26 mouse cellular contexts compared by ENCODE assay signal in genomic region chr15:78243061-78243460, GRCm38 (mm10). TPM values are rescaled to one million over a fixed set of nuclear protein-coding genes. Genes with fewer than 3 reads are reported as not detected.
DNase-seq lines count a peak whose midpoint lies in the region; ATAC-seq and TF ChIP-seq lines count a peak whose summit lies in the region.
"Had no signal": no experiment of that assay in that cellular context is flagged by ENCODE, and none has a peak within 500 bp of the region (broad histone marks: within the 10 kb centered on the region; RNA-seq: fewer than 3 reads in every experiment).

No protein-coding gene starts in this region.

- H3K9ac ChIP-seq in liver, postnatal 0 days (replicated peaks) = no peak overlapping the region
- H3K9ac ChIP-seq in liver, embryonic 11.5 days (ENCODE audit: low read depth, low read length) = no peak overlapping the region
- H3K9ac ChIP-seq in CH12.LX (ENCODE audit: insufficient read depth, low read depth) = peak overlapping the region; percentile 44
- no peak overlapping the region for H3K9ac ChIP-seq in forebrain, postnatal 0 days
- H3K9ac ChIP-seq: embryonic facial prominence, embryonic 13.5 days; forebrain, embryonic 12.5 days; kidney, embryonic 15.5 days; limb, embryonic 15.5 days; midbrain, embryonic 15.5 days; neural tube, embryonic 15.5 days had no signal

- no peak overlapping the region for H3ac ChIP-seq in myocyte (ENCODE audit: control insufficient read depth, insufficient read length)

- no peaks in the 10 kb centered on the region for H3K27me3 ChIP-seq in liver, postnatal 0 days (ENCODE audit: insufficient read depth, low read length)
- H3K27me3 ChIP-seq in liver, embryonic 11.5 days (replicated peaks; ENCODE audit: control insufficient read depth, insufficient read depth, low read length) = no peaks in the 10 kb centered on the region; the same call in 1 of the 2 replicates
- H3K27me3 ChIP-seq in CH12.LX (replicated peaks) (no peaks in the 10 kb centered on the region), myocyte (ENCODE audit: control insufficient read depth, insufficient read depth, insufficient read length) (peaks cover 63% of the 10 kb centered on the region)
- H3K27me3 ChIP-seq in forebrain, postnatal 0 days (ENCODE audit: insufficient read depth, low read length) = no peaks in the 10 kb centered on the region
- H3K27me3 ChIP-seq: forebrain, embryonic 12.5 days; limb, embryonic 15.5 days; neural tube, embryonic 15.5 days had no signal

- ATAC-seq in liver, postnatal 0 days = no peak
- no peak for ATAC-seq in liver, embryonic 11.5 days (replicated peaks; ENCODE audit: low FRiP score)
- no peak for ATAC-seq in forebrain, postnatal 0 days
- ATAC-seq: hindbrain, postnatal 0 days; midbrain, embryonic 15.5 days had no signal

- in situ Hi-C loops in CH12.LX (cut with MboI; ENCODE audit: low pct_ligation_motif_present, low pct_unique_long_range_greater_than_20kb, low sequenced_read_pairs) = loop anchor here (10.0 kb wide), 1 partner anchor 268 kb away; the partner anchor contains the start of gene Eif3d

- H3K4me2 ChIP-seq in liver, postnatal 0 days (ENCODE audit: low read depth, low read length) = 0 out of 2 replicates have a peak overlapping the region, but pooled peaks have one; percentile 34
- H3K4me2 ChIP-seq in liver, embryonic 11.5 days = no peak overlapping the region
- no peak overlapping the region for H3K4me2 ChIP-seq in CH12.LX (ENCODE audit: insufficient read depth, low read depth, poor library complexity, severe bottlenecking)
- H3K4me2 ChIP-seq in myocyte (ENCODE audit: low read depth) = no peak overlapping the region
- no peak overlapping the region for H3K4me2 ChIP-seq in forebrain, postnatal 0 days (ENCODE audit: low read depth)
- H3K4me2 ChIP-seq: embryonic facial prominence, embryonic 13.5 days; forebrain, embryonic 12.5 days; kidney, embryonic 15.5 days; limb, embryonic 15.5 days; midbrain, embryonic 15.5 days; neural tube, embryonic 15.5 days had no signal

- TF ChIP-seq EP300 in liver, postnatal 0 days (IDR thresholded peaks at IDR 0.05; ENCODE audit: low read depth) = no peak
- TF ChIP-seq EP300 in CH12.LX (IDR thresholded peaks at IDR 0.05; ENCODE audit: low read length) = no peak

- H3K4me1 ChIP-seq in liver, postnatal 0 days (ENCODE audit: insufficient read depth) = peaks cover 8% of the 10 kb centered on the region; the same call in 1 of the 2 replicates
- H3K4me1 ChIP-seq in liver, embryonic 11.5 days (replicated peaks; ENCODE audit: control insufficient read depth, insufficient read depth, low read length) = no peaks in the 10 kb centered on the region
- H3K4me1 ChIP-seq in CH12.LX (ENCODE audit: control insufficient read depth in 1 of 2, insufficient read depth in 2 of 2) = peaks cover 38 to 56% of the 10 kb centered on the region in 2 experiments
- H3K4me1 ChIP-seq in forebrain, postnatal 0 days (ENCODE audit: insufficient read depth) = no peaks in the 10 kb centered on the region
- H3K4me1 ChIP-seq: embryonic facial prominence, embryonic 13.5 days; forebrain, embryonic 12.5 days; midbrain, embryonic 15.5 days; neural tube, embryonic 15.5 days had no signal

- TF ChIP-seq POLR2A in CH12.LX (IDR thresholded peaks at IDR 0.05; ENCODE audit: low read depth, low read length) = no peak; the same call in 1 of the 2 replicates
- no peak for TF ChIP-seq POLR2A in myocyte (IDR thresholded peaks at IDR 0.05; ENCODE audit: insufficient read length, low read depth)

- no peaks in the 10 kb centered on the region for H3K36me3 ChIP-seq in liver, postnatal 0 days (replicated peaks; ENCODE audit: insufficient read depth, low read length)
- no peaks in the 10 kb centered on the region for H3K36me3 ChIP-seq in liver, embryonic 11.5 days (ENCODE audit: control insufficient read depth, insufficient read depth, low read length)
- no peaks in the 10 kb centered on the region for H3K36me3 ChIP-seq in CH12.LX (replicated peaks in 1 of 2; ENCODE audit: control insufficient read depth in 1 of 2, insufficient read depth in 1 of 2, low read length in 1 of 2)
- no peaks in the 10 kb centered on the region for H3K36me3 ChIP-seq in myocyte (ENCODE audit: control insufficient read depth, insufficient read depth)
- H3K36me3 ChIP-seq in forebrain, postnatal 0 days (ENCODE audit: insufficient read depth) = no peaks in the 10 kb centered on the region
- H3K36me3 ChIP-seq: embryonic facial prominence, embryonic 13.5 days; forebrain, embryonic 12.5 days; heart, embryonic 10.5 days; kidney, embryonic 15.5 days; limb, embryonic 15.5 days; midbrain, embryonic 15.5 days; neural tube, embryonic 15.5 days had no signal

- no peaks in the 10 kb centered on the region for H3K9me3 ChIP-seq in liver, postnatal 0 days (ENCODE audit: low read length)
- H3K9me3 ChIP-seq in liver, embryonic 11.5 days (ENCODE audit: control insufficient read depth, low read length) = no peaks in the 10 kb centered on the region
- no peaks in the 10 kb centered on the region for H3K9me3 ChIP-seq in CH12.LX (replicated peaks; ENCODE audit: low read length)
- H3K9me3 ChIP-seq in forebrain, postnatal 0 days (ENCODE audit: low read length) = no peaks in the 10 kb centered on the region
- H3K9me3 ChIP-seq: embryonic facial prominence, embryonic 13.5 days; forebrain, embryonic 12.5 days; heart, embryonic 10.5 days; kidney, embryonic 15.5 days; limb, embryonic 15.5 days; midbrain, embryonic 15.5 days; neural tube, embryonic 15.5 days had no signal

- DNase-seq in liver, postnatal 0 days = no peak
- DNase-seq in liver, embryonic 11.5 days (ENCODE audit: low spot score) = no peak
- DNase-seq in CH12.LX (ENCODE audit: extremely low read depth) = no peak
- DNase-seq in gastrocnemius, adult 2 months = peak; percentile 85
- DNase-seq in neural tube, embryonic 10.5 days (ENCODE audit: extremely low spot score, low spot score) = no peak
- no peak for DNase-seq in forebrain, postnatal 0 days
- no peak for DNase-seq in natural killer cell, adult 2 months (ENCODE audit: low spot score in 2 of 2)
- DNase-seq: adrenal gland, postnatal 10 days; cerebellum, adult 2 months; cerebellum, postnatal 25 days; embryo, embryonic 11 days; kidney, adult 11 months; lung, adult 18-20 months; spleen, adult 18-20 months had no signal

- no peak for TF ChIP-seq CTCF in liver, postnatal 0 days (IDR thresholded peaks at IDR 0.05; ENCODE audit: low read depth)
- no peak for TF ChIP-seq CTCF in CH12.LX (conservative IDR thresholded peaks at IDR 0.05 in 1 of 2, IDR thresholded peaks at IDR 0.05 in 1 of 2; ENCODE audit: low read depth in 2 of 2, low read length in 2 of 2)
- TF ChIP-seq CTCF in gastrocnemius, adult 2 months (IDR thresholded peaks at IDR 0.05) = no peak
- TF ChIP-seq CTCF in forebrain, postnatal 0 days (IDR thresholded peaks at IDR 0.05; ENCODE audit: low read depth) = no peak

- peaks cover 11% of the 10 kb centered on the region; the same call in 1 of the 2 replicates for H3K79me2 ChIP-seq in CH12.LX (replicated peaks; ENCODE audit: control insufficient read depth, extremely low read depth, insufficient read depth, poor library complexity, severe bottlenecking)
- no peaks in the 10 kb centered on the region for H3K79me2 ChIP-seq in myocyte (ENCODE audit: control insufficient read depth, insufficient read depth)

- no peak for TF ChIP-seq RAD21 in CH12.LX (IDR thresholded peaks at IDR 0.05; ENCODE audit: low read depth, low read length)

- 54% methylated on average over 8 of the region's 8 CpGs for WGBS in liver, postnatal 0 days (ENCODE audit: insufficient replicate concordance)
- WGBS in liver, embryonic 11.5 days = 76% methylated on average over 8 of the region's 8 CpGs
- WGBS in forebrain, postnatal 0 days = 78% methylated on average over 8 of the region's 8 CpGs

- dilution Hi-C loops in CH12.LX (cut with MboI; ENCODE audit: extremely low pct_ligation_motif_present, extremely low pct_unique_long_range_greater_than_20kb, low sequenced_read_pairs) = no loop called here

- H3K27ac ChIP-seq in liver, postnatal 0 days (ENCODE audit: low read depth) = peak overlapping the region; percentile 46; the same call in 1 of the 2 replicates
- no peak overlapping the region for H3K27ac ChIP-seq in liver, embryonic 11.5 days (ENCODE audit: low read depth, low read length)
- peak overlapping the region; percentile 98 for H3K27ac ChIP-seq in CH12.LX (ENCODE audit: insufficient read depth, low read depth)
- peak overlapping the region; percentile 93 for H3K27ac ChIP-seq in gastrocnemius, adult 2 months
- no peak overlapping the region for H3K27ac ChIP-seq in forebrain, postnatal 0 days (ENCODE audit: low read depth, low read length)
- H3K27ac ChIP-seq: embryonic facial prominence, embryonic 13.5 days; forebrain, embryonic 12.5 days; heart, embryonic 10.5 days; hindbrain, postnatal 0 days; kidney, embryonic 15.5 days; limb, embryonic 15.5 days; midbrain, embryonic 15.5 days; neural tube, embryonic 15.5 days had no signal

- intact Hi-C loops in gastrocnemius, adult 2 months (cut with DNase I) = loop anchor here (5.0 to 10.0 kb wide), 2 partner anchors 58 to 159 kb away; no protein-coding TSS in a partner anchor

- H3K4me3 ChIP-seq in liver, postnatal 0 days (ENCODE audit: low read depth, low read length) = no peak overlapping the region
- H3K4me3 ChIP-seq in liver, embryonic 11.5 days (ENCODE audit: low read depth, low read length) = no peak overlapping the region
- H3K4me3 ChIP-seq in CH12.LX (replicated peaks in 1 of 3; ENCODE audit: low read depth in 2 of 3, low read length in 2 of 3, poor library complexity in 1 of 3) = no peak overlapping the region
- H3K4me3 ChIP-seq in gastrocnemius, adult 2 months = peak overlapping the region; percentile 51
- H3K4me3 ChIP-seq in myocyte = no peak overlapping the region
- H3K4me3 ChIP-seq in forebrain, postnatal 0 days (ENCODE audit: low read depth, low read length) = no peak overlapping the region
- H3K4me3 ChIP-seq: embryonic facial prominence, embryonic 13.5 days; erythroblast, embryonic 14.5 days; forebrain, embryonic 12.5 days; heart, embryonic 10.5 days; kidney, embryonic 15.5 days; limb, embryonic 15.5 days; midbrain, embryonic 15.5 days; neural tube, embryonic 15.5 days had no signal

RNA-seq across cellular contexts. Expression of gene Ncf4, which starts 1.5 kb away (rescaled TPM):
- 55.5 and 56.7 TPM in 2 replicates for polyA plus RNA-seq in liver, postnatal 0 days (2015; fragmentation: Nextera tagmentation; extraction: Ambion mirVana)
- polyA plus RNA-seq in liver, embryonic 11.5 days (2014; fragmentation: Nextera tagmentation; extraction: Ambion mirVana) = 18.8 and 19.8 TPM in 2 replicates
- total RNA-seq in CH12.LX (2012; rRNA removed) = 213 and 339 TPM in 2 replicates
- 177 and 188 TPM in 2 replicates for total RNA-seq in CH12.LX (2014; rRNA removed)
- polyA plus RNA-seq in CH12.LX (2012; ENCODE audit: insufficient read length, low read depth) = 118 and 145 TPM in 2 replicates
- total RNA-seq in gastrocnemius, adult 2 months (2021) = 1 to 10 TPM in 1 of 2 experiments, not detected in 1; 1.2 TPM
- polyA plus RNA-seq in myocyte (2012; fragmentation: generic; extraction: Trizol) = 0.79 TPM
- 2.0 and 3.5 TPM in 2 replicates for total RNA-seq in forebrain, postnatal 0 days (2014; rRNA removed)
- polyA plus RNA-seq in forebrain, postnatal 0 days (2015; fragmentation: Nextera tagmentation; extraction: Ambion mirVana) = 0.86 and 1.4 TPM in 2 replicates

RNA-seq across cellular contexts. Expression of gene Pvalb, which starts 36.9 kb away (rescaled TPM):
- polyA plus RNA-seq in liver, postnatal 0 days (2015; fragmentation: Nextera tagmentation; extraction: Ambion mirVana) = 2.4 TPM in 1 of 2 replicates, not detected in the other
- polyA plus RNA-seq in liver, embryonic 11.5 days (2014; fragmentation: Nextera tagmentation; extraction: Ambion mirVana) = not detected in 2 replicates
- total RNA-seq in CH12.LX (2012; rRNA removed) (11.8 and 12.8 TPM in 2 replicates), CH12.LX (2014; rRNA removed) (10.0 and 11.4 TPM in 2 replicates)
- polyA plus RNA-seq in CH12.LX (2012; ENCODE audit: insufficient read length, low read depth) (16.4 and 21.0 TPM in 2 replicates), myocyte (2012; fragmentation: generic; extraction: Trizol) (5.4 TPM)
- total RNA-seq in gastrocnemius, adult 2 months (2021) = over 10,000 TPM in 1 of 2 experiments, 1,000 to 10,000 TPM in 1; 9,151 to 16,547 TPM
- total RNA-seq in forebrain, postnatal 0 days (2014; rRNA removed) = 0.33 and 0.77 TPM in 2 replicates
- polyA plus RNA-seq in forebrain, postnatal 0 days (2015; fragmentation: Nextera tagmentation; extraction: Ambion mirVana) = 1.8 and 2.8 TPM in 2 replicates
- total RNA-seq: heart, postnatal 10 days; megakaryocyte-erythroid progenitor cell, adult 5-6 weeks had no signal
- polyA plus RNA-seq: embryonic facial prominence, embryonic 13.5 days; erythroblast, embryonic 14.5 days; forebrain, embryonic 12.5 days; kidney, embryonic 15.5 days had no signal

Comparison
In these comparisons a context has a peak if more than half of its experiments do, and no peak if none do; other contexts are left out.
1. H3K27ac ChIP-seq: peak in liver, postnatal 0 days (single experiment), CH12.LX (single experiment) and gastrocnemius, adult 2 months (single experiment); none in liver, embryonic 11.5 days (single experiment) and forebrain, postnatal 0 days (single experiment).